Mouse (Mus musculus) thymus, postnatal 36 days (tissue): Measurements from ENCODE around the gene Trir.

Experiments
- DNase-seq, 2 experiments: peaks; one replicate each; pipeline ENCODE4 v3.0.0; 2022; ENCODE audit warnings: mixed read lengths in 2 of 2

Gene Trir

DNA sequence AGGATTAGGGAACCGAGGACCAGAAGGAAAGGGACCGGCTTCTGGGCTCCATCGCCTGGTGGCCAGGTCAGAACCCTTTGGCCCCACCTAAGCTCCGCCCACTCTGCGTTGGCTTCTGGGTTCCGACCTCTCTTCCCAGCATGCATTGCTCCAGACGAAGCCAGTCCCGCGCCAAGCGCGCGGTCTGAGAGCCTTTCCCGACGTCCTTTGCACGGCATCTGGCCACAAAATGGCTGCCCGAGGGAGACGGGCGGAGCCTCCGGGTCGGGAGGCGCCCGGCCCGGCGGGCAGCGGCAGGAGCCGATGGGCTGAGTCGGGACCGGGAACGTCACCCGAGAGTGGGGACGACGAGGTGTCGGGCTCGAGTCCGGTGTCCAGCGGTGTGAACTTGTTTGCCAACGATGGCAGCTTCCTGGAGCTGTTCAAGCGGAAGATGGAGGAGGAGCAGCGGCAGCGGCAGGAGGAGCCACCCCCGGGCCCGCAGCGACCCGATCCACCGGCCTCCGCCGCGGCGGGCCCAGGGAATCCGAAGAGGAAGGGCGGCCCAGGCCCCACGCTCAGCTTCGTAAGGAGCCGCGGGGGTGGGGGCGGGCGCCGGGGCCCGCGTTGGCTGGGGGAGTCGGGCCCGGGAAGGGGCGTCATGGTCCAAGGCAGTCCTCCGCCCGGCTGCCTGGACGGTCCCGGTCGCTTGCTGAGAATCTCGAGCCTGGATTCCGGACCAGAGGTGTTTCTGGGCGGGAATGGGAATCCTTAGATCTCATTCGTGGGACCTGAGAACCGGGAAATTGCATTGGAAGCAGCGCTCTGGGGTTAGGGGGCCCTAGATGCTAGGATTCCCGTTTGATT, at the start of gene Trir:
Gene Trir (plus strand): TSS at position 154 of the 846 bp plus-strand sequence.
- DNase-seq = peak; percentile 93 to 94

DNA sequence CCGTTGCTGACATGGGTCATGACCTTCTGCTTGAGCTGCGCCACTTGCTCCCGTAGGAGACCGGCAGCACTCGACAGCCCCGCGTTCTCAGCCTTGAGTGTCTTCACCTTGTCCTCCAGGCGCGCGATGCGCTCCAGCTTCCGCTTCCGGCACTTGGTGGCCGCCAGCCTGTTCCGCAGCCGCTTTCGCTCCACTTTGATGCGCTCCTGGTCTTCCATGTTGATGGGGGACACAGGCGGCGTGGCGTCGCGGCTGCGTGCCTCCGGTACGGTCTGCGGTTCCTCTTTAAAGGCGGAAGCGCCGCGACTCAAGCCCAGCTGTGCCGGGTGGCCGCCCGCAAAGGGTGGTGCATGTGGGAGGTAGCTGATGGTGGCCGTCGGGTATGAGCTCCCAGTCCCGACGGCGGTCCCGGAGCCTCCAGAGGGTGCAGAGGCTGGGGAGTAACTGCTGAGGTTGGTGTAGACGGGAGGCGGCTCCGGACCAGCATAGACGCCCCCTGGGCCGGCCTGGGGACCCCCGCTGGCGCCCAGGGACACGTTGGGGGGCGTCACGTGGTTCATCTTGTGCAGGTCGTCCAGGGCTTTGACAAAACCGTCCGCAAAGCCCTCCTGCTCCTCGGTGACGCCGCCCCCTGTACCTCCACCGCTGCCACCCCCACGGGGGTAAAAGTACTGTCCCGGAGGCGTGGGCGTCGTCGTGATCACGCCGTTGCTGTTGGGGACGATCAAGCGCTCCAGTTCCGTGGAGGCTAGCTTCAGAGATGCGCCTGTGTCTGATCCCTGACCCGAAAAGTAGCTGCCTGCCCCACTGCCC, 49.0 kb upstream of the Trir start:
- DNase-seq = peak; percentile 82 to 84

DNA sequence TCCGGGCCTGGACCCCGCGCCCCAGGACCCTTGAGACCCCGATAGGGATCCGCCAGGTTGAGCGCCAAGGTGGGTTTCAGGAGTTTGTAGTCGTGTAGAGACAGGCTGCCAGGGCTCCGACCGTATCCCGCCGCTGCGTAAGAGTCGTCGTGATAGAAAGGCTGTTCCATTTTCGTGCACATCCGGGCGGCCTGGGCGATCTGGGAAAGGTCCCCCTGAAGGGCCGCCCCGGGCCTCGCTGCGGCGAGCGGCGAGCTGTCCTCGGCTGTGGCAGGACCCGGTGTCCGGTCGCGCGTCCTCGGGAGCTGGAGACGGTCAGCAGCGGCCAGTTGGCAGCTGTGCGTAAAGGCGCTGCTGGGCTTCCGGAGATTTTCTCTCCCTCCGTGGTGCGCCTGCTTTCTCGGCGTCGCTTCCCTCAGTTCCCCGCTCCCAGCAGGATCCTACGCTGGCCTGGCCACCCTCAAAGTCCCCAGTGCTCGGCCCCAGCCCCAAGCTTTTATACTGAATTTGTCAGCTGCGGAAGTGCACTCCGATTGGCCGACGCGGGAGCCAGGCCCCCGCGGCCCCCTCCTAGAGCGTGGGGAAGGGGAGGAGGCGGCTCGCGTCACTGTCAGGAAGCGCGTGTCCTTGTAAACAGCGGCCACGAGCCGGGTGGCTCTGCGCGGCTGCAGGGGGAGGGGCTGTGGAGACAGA, 48.2 kb upstream of the Trir start, which contains the start of gene Junb:
Gene Junb (minus strand): TSS at position 471 of the 693 bp plus-strand sequence.
- DNase-seq = peak; percentile 92 to 97

DNA sequence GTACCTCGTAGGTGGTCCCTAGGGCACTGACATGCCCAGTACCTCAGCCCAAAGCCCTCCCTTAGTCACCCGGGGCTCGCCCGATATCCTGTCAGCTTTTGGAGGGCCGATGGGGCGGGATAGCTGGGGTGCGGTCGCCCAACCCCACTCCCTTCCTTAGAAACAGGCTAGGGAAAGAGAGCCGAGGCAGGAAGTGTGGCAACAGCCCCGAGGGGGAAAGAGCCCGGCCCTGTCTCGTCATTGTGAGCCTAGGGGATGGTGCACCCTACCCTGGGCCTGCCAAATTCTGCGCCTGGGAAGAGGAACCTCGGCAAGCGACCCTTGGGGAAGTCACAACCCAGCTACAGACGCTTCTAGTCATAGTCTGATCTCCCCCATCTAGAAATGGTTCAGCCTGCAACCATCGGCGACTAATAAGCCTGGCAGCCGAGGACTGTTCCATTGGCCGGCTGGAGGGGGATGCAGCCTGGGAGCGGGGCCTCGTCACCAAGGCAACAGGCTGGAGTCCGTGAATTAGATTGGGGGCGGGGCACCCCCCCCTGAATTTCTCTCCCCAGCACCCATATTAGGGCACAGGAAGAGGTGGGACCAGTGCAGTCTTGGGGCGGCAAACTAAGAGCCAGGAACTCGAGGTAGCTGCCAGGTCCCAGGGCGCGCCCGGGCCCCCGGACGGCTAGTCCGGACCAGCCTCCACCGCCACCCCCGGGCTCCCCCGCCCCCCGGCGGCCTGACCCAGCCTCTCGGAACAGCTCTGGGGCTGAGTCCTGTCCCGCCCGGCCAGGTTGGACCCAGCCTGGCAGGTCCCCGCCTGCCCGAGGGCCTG, 46.8 kb upstream of the Trir start:
- DNase-seq = peak; percentile 79 to 82

GRCm38 (mm10) chr8:84980622-84981358, 45.8 kb upstream of the Trir start:
- peak in 1 of 2 experiments; percentile 31 for DNase-seq

DNA sequence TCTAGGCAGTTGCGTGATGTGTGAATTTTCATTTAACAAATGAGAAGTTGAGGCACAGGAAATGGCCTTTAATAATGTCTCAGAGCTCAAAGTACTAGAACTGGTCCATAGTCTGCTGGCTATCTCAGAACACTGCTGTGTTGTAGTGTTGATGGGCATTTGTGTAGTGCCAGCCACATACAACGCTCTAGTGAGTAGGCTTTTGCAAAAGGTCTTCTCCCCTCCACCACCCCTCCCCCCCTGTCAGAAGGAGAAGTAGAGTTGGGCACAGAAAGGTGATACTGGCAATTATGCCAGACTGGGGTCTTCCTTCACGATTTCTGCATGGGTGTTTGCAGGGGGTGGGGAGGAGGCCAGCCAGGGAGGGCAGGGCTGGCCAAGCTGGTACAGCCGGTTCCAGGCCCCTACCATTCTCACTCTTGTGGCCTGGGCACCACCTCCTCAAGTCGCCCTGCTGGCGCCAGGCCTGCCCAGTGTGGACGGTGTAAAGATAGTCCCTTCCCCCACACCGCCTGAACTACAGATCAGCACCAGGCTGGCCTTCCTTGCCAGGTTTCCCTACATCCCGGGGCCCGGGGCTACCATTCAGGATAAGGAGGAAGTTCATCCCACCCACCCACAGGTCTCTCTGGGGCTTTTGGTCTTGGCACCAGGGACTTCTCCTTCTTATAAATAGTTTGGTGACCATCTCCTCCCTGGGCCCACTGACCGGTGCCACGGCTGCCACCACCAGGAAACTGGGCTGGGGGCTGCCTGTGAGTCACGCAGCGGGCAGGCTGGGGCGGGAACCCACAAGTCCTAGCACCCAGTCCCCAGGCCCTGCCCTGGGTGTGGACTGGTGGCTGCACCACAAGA, 44.8 kb upstream of the Trir start:
- no peak for DNase-seq

DNA sequence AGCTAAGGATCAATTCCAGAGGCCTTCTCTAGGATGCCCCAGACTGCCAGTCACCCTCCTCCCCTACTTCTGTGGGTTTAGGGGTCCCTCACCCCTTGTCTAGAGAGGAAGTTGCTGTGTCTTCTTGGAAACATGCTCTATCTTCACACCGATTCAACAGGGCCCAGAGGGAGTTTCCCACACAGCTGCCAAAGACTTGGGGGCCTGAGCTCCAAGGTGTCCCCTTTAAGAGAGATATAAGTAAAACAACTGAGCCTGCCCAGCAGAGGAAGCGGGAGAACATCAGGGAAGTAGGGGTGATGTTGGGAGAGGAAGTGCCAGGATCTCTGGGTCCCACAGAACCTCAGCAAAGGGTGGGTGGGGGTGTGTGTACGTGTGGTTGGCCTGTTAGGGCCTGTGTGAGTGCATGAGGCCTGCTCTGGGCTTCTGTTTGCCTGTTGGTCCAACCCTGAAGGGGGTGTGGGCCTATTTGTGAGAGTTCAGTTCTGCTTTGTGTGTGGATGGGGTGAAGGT, 44.1 kb upstream of the Trir start:
- no peak for DNase-seq

DNA sequence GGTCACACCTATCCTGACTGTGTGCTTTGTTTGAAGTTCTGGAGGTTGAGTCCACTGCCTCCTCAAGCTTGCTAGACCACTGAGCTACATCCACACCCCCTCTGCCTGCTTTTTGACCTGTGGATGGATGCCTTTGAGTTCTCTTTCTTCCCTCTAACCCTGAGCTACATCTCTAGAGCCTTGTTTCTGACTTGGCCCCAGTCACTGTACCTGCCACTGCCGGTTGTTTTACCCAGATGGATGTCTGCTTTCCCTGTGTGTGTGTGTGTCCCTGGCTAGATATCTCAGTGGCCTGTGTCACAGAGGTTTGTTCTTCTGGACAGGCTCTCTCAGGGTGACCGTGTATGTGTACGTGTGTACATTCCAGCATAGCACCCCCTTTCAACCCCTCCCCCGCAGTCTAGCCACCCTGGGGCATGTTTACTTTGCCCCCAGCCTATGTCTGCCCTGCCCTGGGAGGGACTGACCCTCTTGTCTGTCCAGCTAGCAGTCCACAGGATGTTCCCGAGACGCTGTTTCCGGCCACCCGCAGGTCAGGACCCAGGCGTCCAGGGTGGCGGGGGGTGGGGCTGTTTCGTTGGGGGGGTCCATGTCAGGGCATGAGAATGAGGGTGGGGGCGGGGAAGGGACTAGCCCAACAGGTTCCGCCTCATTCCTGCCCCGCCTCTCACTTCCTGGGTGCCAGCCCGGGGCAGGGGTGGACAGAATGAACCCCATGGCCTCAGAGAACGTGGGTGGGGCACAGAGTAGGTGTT, 42.2 kb upstream of the Trir start:
- DNase-seq = peak in 1 of 2 experiments; percentile 35

DNA sequence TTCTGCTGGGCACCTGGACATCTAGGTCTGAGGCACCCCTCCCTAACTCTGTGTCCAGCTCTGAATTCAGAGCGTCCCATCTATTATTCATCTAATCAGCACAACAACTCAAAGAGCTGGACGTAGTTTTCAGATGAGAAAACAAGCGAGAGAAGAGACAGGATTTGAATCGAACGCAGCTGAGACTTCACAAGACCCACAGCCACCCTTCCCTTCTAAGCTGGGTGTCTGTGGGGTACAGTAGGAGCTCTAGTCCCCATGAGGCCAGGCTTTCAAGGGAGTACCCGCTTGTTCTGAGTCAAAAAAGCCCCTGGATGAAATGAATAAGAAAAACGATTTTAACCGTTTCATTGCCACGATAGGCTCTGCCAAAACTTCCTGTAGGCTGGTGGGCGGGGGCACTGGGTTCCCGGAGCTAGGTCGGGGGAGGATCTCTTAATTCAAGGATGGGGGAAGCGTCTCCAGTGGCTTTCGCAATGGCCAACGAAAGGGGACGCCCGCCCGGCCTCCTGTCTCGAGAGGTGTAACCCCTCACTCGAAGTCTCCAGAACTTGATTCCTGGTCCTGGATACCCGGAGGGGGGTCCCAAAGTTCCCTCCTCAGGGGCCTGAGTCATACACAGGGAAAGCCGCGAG, 41.5 kb upstream of the Trir start:
- no peak for DNase-seq

DNA sequence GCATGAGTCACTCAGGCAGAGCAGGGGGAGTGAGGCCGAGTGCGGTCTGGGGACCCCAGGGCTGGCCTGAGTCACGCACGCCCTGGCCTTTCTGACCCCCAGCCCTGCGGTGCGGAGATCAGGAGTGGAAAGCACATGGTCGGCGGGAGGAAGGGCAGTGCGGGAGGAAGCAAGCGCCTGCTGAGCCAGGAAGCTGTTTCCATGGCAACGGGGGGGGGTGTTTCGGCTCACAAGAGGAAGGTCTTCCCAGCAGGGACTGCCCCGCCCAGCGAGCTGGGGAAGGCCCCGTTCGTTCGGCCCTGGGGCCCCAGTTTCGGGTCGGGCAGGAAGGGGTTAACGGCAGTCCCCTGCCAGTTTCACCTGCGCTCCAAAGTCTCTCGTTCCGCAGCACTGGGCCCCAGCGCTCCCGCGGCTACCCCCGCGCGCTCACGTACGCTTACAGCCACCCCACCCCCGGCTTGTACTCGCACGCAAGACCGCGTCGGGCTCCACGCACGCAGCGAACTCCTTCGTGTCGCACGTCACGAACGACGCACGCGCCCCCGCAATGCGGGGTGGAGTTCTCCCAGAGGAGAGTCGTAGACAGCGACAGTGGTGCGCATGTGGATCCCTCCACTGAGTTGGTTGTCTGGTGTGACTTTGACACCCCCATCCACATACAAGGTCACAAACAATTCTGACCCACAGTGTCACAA, 40.8 kb upstream of the Trir start:
- DNase-seq = peak; percentile 90 to 92

- no peak for DNase-seq
Measured at GRCm38 (mm10) chr8:84986379-84986945, 40.2 kb upstream of the Trir start.

DNA sequence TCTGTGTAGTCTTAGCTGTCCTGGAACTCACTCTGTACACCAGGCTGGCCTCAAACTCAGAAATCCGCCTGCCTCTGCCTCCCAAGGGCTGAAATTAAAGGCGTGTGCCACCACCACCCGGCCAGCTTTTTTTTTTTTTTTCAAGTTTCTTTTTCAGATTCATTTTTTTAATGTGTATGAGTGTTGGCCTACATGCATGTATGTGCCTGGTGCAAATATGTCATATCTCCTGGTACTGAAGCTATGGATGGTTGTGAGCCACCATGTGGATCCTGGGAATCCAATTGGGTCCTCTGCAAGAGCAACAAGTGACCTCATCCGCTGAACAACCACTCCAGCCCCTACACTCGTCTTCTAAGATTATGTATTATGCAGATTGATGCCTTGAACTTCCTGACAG, 39.2 kb upstream of the Trir start:
- no peak for DNase-seq

GRCm38 (mm10) chr8:84987903-84988302, 38.7 kb upstream of the Trir start:
- no peak for DNase-seq

DNA sequence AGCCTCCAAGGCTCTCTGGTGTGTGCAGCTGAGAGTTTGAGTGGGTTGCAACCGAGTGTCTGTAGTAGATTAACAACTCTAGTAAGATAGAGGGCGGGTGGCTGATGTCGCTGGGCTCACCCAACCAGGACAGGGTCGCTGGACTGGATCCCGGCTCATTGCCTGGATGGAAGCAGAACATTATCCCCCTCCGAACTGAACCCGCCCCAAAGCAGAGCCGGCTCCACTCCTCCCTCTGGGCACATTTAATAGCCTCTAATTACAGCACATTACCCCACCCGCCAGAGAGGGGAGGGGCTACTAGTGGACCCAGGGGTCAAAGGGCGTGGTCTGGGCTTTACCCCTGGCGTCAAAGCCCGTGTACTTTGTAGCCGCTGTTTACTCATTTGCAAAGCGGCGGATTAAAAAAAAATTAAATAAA, 37.3 kb upstream of the Trir start:
- DNase-seq = peak in 1 of 2 experiments; percentile 56

GRCm38 (mm10) chr8:84989810-84990209, 36.8 kb upstream of the Trir start:
- peak; percentile 89 to 92 for DNase-seq

DNA sequence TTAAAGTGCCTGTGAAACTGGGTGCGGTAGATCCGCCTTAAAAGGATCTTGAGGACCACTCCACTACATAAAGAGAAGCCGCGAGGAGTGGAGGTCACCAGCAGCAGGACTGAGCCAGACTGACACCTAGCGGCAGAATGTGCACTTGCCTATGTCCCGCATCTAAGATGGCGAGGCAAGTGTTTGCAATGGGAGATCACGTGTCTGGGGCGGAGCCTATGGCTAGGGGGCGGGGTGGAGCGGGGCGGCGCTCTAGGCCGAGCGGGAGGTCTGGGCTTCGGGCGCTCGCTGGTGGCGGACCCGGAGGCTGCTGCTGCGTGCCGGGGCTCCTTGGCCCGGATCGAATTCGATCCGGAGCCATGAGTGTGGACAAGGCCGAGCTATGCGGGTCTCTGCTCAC, 36.3 kb upstream of the Trir start, which contains the start of gene Hook2:
Gene Hook2 (plus strand): TSS at position 255 of the 400 bp plus-strand sequence.
- DNase-seq = peak; percentile 96

- DNase-seq = peak in 1 of 2 experiments; percentile 68
Measured at GRCm38 (mm10) chr8:84990836-84991235, 35.8 kb upstream of the Trir start.

DNA sequence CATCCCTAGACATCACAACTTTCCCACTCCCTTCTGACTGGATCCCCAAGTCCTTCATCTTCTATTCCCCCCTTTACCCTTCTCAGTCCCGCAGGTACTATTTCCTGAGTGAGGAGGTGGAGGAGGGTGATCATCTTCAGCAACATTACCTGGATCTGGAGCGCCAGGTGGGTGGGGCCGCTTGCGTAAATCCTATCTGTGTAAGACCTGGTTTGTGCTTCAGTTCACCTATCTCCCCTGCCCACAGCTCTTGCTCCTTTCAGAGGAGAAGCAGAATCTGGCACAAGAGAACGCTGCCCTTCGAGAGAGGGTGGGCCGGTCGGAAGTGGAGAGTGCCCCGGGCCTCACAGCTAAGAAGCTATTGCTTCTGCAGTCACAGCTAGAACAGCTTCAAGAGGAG, 32.2 kb upstream of the Trir start:
- DNase-seq = no peak
